Mouse (Mus musculus) subcutaneous adipose tissue, adult 2 months (tissue): Measurements from ENCODE around the gene Zmynd15. TPM values are rescaled to one million over a fixed set of nuclear protein-coding genes. Genes with fewer than 3 reads are reported as not detected.

Experiments
- polyA plus RNA-seq: library from polyadenylated mRNA; depleted of rRNA; stranded (reverse); fragments of >200 nt; gene quantifications from 2 replicates; pipeline ENCODE4 v1.2.3, GENCODE M21; 2012; ENCODE audit warnings: low replicate concordance; rRNA removed

The Zmynd15 gene
- polyA plus RNA-seq, result 6.1 and 13.8 TPM in 2 replicates

DNA sequence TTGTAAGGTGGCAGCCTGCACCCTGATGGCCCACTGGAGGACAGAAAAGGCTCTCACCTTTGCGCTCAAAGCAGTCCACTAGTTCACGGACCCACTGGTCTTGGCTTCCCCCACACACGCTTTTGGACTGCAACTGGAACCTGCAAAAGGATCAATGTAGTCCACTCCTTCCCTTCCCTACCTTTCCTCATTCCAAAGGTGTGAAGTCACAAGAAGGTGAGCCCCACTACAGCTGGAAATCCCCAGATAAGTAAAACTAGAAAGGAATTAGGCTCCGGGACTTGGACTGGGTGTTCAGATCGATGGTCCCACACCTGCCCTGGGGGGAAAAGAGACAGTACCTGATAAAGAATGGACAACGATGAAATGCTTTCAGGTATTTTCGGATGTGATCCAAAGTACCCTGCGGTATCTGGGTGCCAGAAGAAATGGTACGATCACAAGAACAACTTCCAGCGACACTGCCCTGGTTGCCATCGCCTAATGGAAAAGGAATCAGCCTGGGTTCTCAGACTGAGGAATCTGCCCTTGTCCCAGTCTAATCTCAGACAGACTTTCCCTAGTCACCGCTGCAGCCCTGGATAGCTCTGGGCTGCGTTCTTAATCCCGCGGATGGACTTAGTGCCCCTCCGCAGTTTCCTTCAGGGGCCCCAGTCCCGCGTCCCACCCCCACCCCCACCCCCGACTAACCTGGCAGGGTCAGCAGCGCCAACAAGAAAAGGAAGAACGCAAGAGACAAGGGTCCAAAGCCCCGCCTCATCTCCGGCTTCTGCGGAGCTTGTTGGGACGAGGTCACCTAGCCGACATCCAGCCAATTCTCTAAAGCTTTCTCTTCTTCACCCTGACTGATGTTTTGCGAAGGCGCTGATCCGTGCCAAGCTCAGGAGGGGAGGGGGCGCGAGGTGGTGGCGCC lies at the start of gene Zmynd15:
Gene Zmynd15 (plus strand): TSS at position 746 of the 913 bp plus-strand sequence.

DNA sequence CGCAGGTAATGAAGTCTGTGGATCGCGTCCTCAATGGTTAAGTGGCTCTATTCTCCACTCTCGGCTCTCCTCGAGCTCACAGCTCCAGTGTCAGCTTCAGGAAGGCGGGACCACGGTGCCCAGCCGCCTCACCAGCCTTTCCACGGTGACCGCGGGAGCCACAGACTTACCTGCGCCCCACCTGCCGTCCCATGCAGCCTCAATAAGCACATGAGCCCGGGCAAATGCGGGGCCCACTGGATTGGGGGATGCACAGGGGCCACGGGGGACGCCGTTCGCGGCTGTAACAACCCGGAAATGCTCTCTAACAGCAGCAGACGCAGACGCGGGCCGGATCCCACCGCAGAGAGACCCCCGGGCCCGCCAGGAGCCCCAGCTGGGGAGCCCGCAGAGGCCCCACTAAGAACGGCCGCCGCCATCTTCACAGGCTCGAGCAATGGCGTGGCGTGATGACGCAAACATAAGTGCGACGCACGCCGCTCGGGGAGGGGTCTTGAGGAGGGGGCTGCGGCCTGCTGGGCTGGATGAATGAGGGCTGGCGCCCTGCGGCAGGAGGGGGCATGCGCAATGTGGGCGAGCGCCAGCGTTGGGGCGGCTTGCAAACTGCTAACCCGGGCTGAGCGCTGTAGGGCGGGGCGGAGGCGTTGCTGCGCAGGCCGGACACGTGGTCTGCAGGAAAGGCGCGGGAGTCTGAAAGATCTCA lies 49.5 kb upstream of the Zmynd15 start, which contains the start of gene Pelp1:
Gene Pelp1 (minus strand): TSS at position 438 of the 703 bp plus-strand sequence.

DNA sequence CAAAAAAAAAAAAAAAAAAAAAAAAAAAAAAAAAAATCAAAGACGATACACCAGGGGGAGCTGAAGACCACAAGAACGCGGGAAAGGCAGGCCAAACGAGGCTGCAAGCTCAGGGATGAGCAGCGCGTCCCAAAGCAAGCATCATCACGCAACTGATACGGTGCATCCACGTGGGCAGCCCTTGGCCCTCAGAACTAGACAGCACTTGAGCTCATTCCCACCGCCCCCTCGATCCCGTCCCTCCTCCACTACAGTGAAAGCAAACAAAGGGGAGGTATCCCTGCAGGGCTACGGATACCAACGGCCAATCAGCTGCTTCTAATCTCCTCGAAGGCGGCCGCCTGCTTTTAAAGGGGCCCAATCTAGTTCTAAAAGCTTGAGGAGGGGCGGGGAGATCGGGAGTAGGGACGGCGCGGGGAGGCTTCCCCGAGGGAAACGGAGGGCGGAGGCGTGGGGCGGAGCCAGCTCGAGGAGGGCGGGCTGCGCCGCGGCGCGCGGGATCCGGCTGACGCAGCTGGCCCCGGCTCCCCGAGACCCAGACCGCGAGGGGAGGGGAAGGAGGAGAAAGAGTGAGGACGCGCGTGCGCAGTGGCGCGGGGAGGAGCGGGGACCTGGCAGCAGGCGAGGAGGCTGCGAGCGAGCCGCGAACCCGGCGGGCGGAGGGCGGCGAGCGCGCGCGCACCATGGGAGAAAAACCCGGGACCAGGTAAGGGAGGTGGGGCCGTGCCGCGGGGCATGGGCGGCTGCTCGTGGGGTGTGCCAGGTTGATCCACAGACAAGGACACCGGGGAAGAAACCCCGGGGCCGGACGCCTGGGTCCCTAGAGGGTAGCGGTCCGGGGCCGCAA lies 27.0 kb upstream of the Zmynd15 start, which contains the start of gene Arrb2:
Gene Arrb2 (plus strand): TSS at position 588 of the 847 bp plus-strand sequence.

DNA sequence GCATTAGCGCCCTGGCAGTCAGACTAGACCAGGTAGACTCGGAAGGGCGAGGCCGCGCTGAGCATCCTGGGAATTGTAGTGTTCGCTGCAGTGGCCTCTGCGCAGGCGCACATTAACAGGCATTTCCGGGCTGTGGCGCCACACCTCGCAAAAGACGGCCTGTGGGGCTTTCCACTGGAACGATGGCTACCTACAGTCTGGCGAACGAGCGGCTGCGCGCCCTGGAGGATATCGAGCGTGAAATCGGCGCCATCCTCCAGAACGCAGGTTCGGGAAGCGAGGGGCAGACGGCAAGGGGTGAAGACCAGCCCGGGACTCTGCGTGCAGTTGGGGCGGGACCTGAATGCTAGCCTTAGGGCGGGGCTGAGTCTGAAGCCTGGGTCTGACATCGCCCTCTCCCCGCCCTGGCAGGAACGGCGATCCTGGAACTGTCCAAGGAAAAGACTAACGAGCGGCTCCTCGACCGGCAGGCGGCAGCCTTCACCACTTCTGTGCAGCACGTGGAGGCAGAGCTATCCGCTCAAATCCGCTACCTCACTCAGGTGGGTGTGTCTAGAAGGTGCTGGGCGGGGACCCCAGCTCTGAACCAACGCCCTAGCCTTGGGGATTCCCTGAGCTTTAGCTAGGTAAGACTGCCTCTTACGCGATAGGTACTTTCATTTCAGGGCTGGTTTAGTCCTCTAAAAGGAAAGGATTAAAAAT lies 7.3 kb upstream of the Zmynd15 start, which contains the start of gene Med11:
Gene Med11 (plus strand): TSS at position 123 of the 702 bp plus-strand sequence.

DNA sequence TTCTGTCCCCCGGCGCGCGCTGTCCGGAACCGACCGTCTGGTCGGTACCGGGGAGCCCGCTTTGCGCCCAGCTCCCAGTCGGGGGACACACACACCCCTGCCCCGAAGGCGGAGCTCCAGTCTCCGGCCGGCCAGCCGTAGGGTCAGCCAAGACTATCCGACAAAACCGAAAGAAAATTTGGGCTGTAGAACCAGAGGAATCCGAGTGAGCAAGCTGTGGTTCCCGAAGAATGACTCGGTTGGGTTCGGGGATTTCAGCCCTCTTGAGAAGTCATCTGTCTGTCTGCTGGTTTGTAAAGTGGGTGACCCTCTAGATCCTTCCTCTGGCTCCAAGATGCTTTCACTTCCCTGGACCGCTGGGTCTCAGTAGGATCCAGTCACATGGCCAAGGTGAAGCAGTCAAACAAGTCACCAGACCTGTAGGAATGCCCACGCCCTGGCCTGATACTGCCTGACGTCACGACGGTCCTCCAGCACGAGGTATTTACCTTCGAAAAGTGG lies 418 bp downstream of the Zmynd15 start, which contains the start of gene Cxcl16:
Gene Cxcl16 (minus strand): TSS at position 384 of the 501 bp plus-strand sequence.

DNA sequence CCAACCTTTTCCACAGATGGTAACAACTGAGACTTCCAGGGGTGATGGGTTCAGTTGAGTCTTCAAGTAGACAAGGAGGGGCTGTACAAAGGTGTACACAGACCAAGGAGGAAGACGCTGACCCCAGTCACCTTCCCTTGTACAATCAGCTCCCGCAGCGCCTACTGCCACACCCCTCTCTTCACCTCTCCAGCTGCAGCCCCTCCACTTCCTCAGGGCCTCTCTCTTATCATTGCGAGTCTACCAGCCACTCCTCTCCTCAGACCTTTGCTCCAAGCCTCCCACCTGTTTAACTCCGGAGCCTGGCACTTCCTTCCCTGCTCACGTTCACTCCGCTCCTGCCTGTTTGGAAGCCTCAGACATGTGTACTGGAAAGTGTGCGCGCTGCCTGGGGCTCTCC lies 45.7 kb downstream of the Zmynd15 start, which contains the start of gene Tm4sf5:
Gene Tm4sf5 (plus strand): TSS at position 275 of the 400 bp plus-strand sequence.

GRCm38 (mm10) chr11:70514288-70514687 lies 55.1 kb downstream of the Zmynd15 start, which contains the start of gene Vmo1:
Gene Vmo1, minus strand, starts transcription at chr11:70514616.

Other genes starting within 250 kb of the Zmynd15 start
- 3.5 and 5.8 TPM in 2 replicates for gene Slc16a11, start 246.7 kb upstream of the Zmynd15 start, polyA plus RNA-seq
- gene Slc16a13, start 238.4 kb upstream of the Zmynd15 start, polyA plus RNA-seq, result 4.4 and 8.0 TPM in 2 replicates
- gene Bcl6b, start 229.6 kb upstream of the Zmynd15 start, polyA plus RNA-seq, result 15.2 and 24.6 TPM in 2 replicates
- 56.7 and 89.9 TPM in 2 replicates for gene 0610010K14Rik, start 221.5 kb upstream of the Zmynd15 start, polyA plus RNA-seq
- 8.0 and 8.3 TPM in 2 replicates for gene Gm21988, start 219.6 kb upstream of the Zmynd15 start, polyA plus RNA-seq
- gene Rnasek, start 219.6 kb upstream of the Zmynd15 start, polyA plus RNA-seq, result 223 and 400 TPM in 2 replicates
- gene Alox12, start 204.1 kb upstream of the Zmynd15 start, polyA plus RNA-seq, result 2.5 and 7.8 TPM in 2 replicates
- gene Alox12e, start 136.8 kb upstream of the Zmynd15 start, polyA plus RNA-seq, result 0.19 and 16.2 TPM in 2 replicates
- gene Alox15, start 107.4 kb upstream of the Zmynd15 start, polyA plus RNA-seq, result 2.7 and 62.7 TPM in 2 replicates
- gene Pelp1, start 49.4 kb upstream of the Zmynd15 start, polyA plus RNA-seq, result 20.8 and 30.6 TPM in 2 replicates
- gene Arrb2, start 26.8 kb upstream of the Zmynd15 start, polyA plus RNA-seq, result 59.2 and 84.6 TPM in 2 replicates
- 25.2 and 25.9 TPM in 2 replicates for gene Med11, start 7.5 kb upstream of the Zmynd15 start, polyA plus RNA-seq
- gene Cxcl16, start 551 bp downstream of the Zmynd15 start, polyA plus RNA-seq, result 22.2 and 63.5 TPM in 2 replicates
- 0.99 and 1.3 TPM in 2 replicates for gene Tm4sf5, start 45.8 kb downstream of the Zmynd15 start, polyA plus RNA-seq
- gene Vmo1, start 55.2 kb downstream of the Zmynd15 start, polyA plus RNA-seq, result 0.34 and 0.57 TPM in 2 replicates
- 0.51 TPM in 1 of 2 replicates, not detected in the other for gene Gltpd2, start 59.8 kb downstream of the Zmynd15 start, polyA plus RNA-seq
- 334 and 427 TPM in 2 replicates for gene Psmb6, start 65.9 kb downstream of the Zmynd15 start, polyA plus RNA-seq
- not detected in 2 replicates for gene Gm40193, start 73.5 kb downstream of the Zmynd15 start, polyA plus RNA-seq
- gene Pld2, start 80.6 kb downstream of the Zmynd15 start, polyA plus RNA-seq, result 41.2 and 46.2 TPM in 2 replicates
- 57.5 and 70.6 TPM in 2 replicates for gene Mink1, start 103.4 kb downstream of the Zmynd15 start, polyA plus RNA-seq
- gene 4930544D05Rik, start 156.4 kb downstream of the Zmynd15 start, polyA plus RNA-seq, result not detected in 2 replicates
- 0.18 and 0.30 TPM in 2 replicates for gene Chrne, start 159.8 kb downstream of the Zmynd15 start, polyA plus RNA-seq
- gene Gp1ba, start 179.7 kb downstream of the Zmynd15 start, polyA plus RNA-seq, result not detected in 2 replicates
- 99.1 and 107 TPM in 2 replicates for gene Rnf167, start 187.8 kb downstream of the Zmynd15 start, polyA plus RNA-seq
- 138 and 142 TPM in 2 replicates for gene Slc25a11, start 188.0 kb downstream of the Zmynd15 start, polyA plus RNA-seq
- gene Pfn1, start 195.2 kb downstream of the Zmynd15 start, polyA plus RNA-seq, result 915 and 1,415 TPM in 2 replicates
- gene Eno3, start 197.8 kb downstream of the Zmynd15 start, polyA plus RNA-seq, result 12.2 and 21.2 TPM in 2 replicates
- gene Spag7, start 210.0 kb downstream of the Zmynd15 start, polyA plus RNA-seq, result 44.8 and 49.6 TPM in 2 replicates
- gene Camta2, start 228.7 kb downstream of the Zmynd15 start, polyA plus RNA-seq, result 32.0 and 38.5 TPM in 2 replicates
- 10.2 and 25.4 TPM in 2 replicates for gene Inca1, start 240.7 kb downstream of the Zmynd15 start, polyA plus RNA-seq
- gene Kif1c, start 241.1 kb downstream of the Zmynd15 start, polyA plus RNA-seq, result 94.0 and 111 TPM in 2 replicates